Comparison of ENCODE assay signal across 9 mouse cellular contexts in genomic region chr11:69901993-69902392, GRCm38 (mm10). TPM values are rescaled to one million over a fixed set of nuclear protein-coding genes. Genes with fewer than 3 reads are reported as not detected.
DNase-seq lines count a peak whose midpoint lies in the region; ATAC-seq and TF ChIP-seq lines count a peak whose summit lies in the region.
"Had no signal": no experiment of that assay in that cellular context is flagged by ENCODE, and none has a peak within 500 bp of the region (broad histone marks: within the 10 kb centered on the region; RNA-seq: fewer than 3 reads in every experiment).

No protein-coding gene starts in this region.

- in situ Hi-C loops in CH12.LX (cut with MboI; ENCODE audit: low pct_ligation_motif_present, low pct_unique_long_range_greater_than_20kb, low sequenced_read_pairs) = no loop called here

- TF ChIP-seq CTCF in CH12.LX (conservative IDR thresholded peaks at IDR 0.05 in 1 of 2, IDR thresholded peaks at IDR 0.05 in 1 of 2; ENCODE audit: low read depth in 2 of 2, low read length in 2 of 2) = no peak

- under 1% methylated on average over 39 of the region's 39 CpGs for WGBS in heart, embryonic 13.5 days
- under 1% methylated on average over 36 of the region's 39 CpGs for WGBS in limb, embryonic 15.5 days
- 1% methylated on average over 38 of the region's 39 CpGs for WGBS in stomach, embryonic 15.5 days

- no peak for TF ChIP-seq RAD21 in CH12.LX (IDR thresholded peaks at IDR 0.05; ENCODE audit: low read depth, low read length)

- peaks cover 10% of the 10 kb centered on the region for H3K79me2 ChIP-seq in CH12.LX (replicated peaks; ENCODE audit: control insufficient read depth, extremely low read depth, insufficient read depth, poor library complexity, severe bottlenecking)

- TF ChIP-seq EP300 in CH12.LX (IDR thresholded peaks at IDR 0.05; ENCODE audit: low read length) = no peak

- no peak for ATAC-seq in heart, embryonic 13.5 days (ENCODE audit: extremely low read depth, insufficient number of reproducible peaks, low FRiP score, low TSS enrichment)
- ATAC-seq in limb, embryonic 15.5 days (ENCODE audit: insufficient number of reproducible peaks, low FRiP score, low TSS enrichment, low read depth) = no peak
- no peak for ATAC-seq in stomach, embryonic 15.5 days (ENCODE audit: insufficient read depth, low FRiP score, low read depth)

- intact Hi-C loops in left cerebral cortex, postnatal 10 days (cut with DNase I) = no loop called here

- dilution Hi-C loops in CH12.LX (cut with MboI; ENCODE audit: extremely low pct_ligation_motif_present, extremely low pct_unique_long_range_greater_than_20kb, low sequenced_read_pairs) = no loop called here

- H3K9ac ChIP-seq in heart, embryonic 13.5 days = peak overlapping the region; percentile 96
- H3K9ac ChIP-seq in CH12.LX (ENCODE audit: insufficient read depth, low read depth) = peak overlapping the region; percentile 81
- peak overlapping the region; percentile 84 for H3K9ac ChIP-seq in limb, embryonic 15.5 days
- H3K9ac ChIP-seq in stomach, embryonic 15.5 days = peak overlapping the region; percentile 83

- H3K27me3 ChIP-seq in heart, embryonic 13.5 days (replicated peaks) = no peaks in the 10 kb centered on the region
- H3K27me3 ChIP-seq in CH12.LX (replicated peaks) = no peaks in the 10 kb centered on the region
- peaks cover 13% of the 10 kb centered on the region for H3K27me3 ChIP-seq in erythroblast, embryonic 14.5 days (ENCODE audit: control insufficient read depth)
- no peaks in the 10 kb centered on the region for H3K27me3 ChIP-seq in limb, embryonic 15.5 days
- H3K27me3 ChIP-seq in stomach, embryonic 15.5 days (replicated peaks) = no peaks in the 10 kb centered on the region

- no peak for DNase-seq in heart, postnatal 4 days
- no peak for DNase-seq in CH12.LX (ENCODE audit: extremely low read depth)
- DNase-seq in left cerebral cortex, postnatal 10 days (ENCODE audit: extremely low spot score in 1 of 2, low spot score in 2 of 2) = no peak
- no peak for DNase-seq in gastrocnemius, adult 18-20 months (ENCODE audit: low spot score)

- H3K4me1 ChIP-seq in heart, embryonic 13.5 days = peaks cover 41% of the 10 kb centered on the region
- peaks cover 7 to 29% of the 10 kb centered on the region in 2 experiments for H3K4me1 ChIP-seq in CH12.LX (ENCODE audit: control insufficient read depth in 1 of 2, insufficient read depth in 2 of 2)
- H3K4me1 ChIP-seq in erythroblast, embryonic 14.5 days (ENCODE audit: control insufficient read depth) = peaks cover 49% of the 10 kb centered on the region
- peaks cover 23% of the 10 kb centered on the region for H3K4me1 ChIP-seq in limb, embryonic 15.5 days
- H3K4me1 ChIP-seq in stomach, embryonic 15.5 days = peaks cover 25% of the 10 kb centered on the region

- H3K4me3 ChIP-seq in heart, embryonic 13.5 days = peak overlapping the region; percentile 92
- H3K4me3 ChIP-seq in CH12.LX (replicated peaks in 1 of 3; ENCODE audit: low read depth in 2 of 3, low read length in 2 of 3, poor library complexity in 1 of 3) = peak overlapping the region; percentile 70 to 97 (median 82)
- peak overlapping the region; percentile 88 for H3K4me3 ChIP-seq in erythroblast, embryonic 14.5 days (replicated peaks)
- H3K4me3 ChIP-seq in limb, embryonic 15.5 days = peak overlapping the region; percentile 86
- peak overlapping the region; percentile 84 for H3K4me3 ChIP-seq in stomach, embryonic 15.5 days (replicated peaks)

- H3K36me3 ChIP-seq in heart, embryonic 13.5 days = peaks cover 41% of the 10 kb centered on the region
- H3K36me3 ChIP-seq in CH12.LX (replicated peaks in 1 of 2; ENCODE audit: control insufficient read depth in 1 of 2, insufficient read depth in 1 of 2, low read length in 1 of 2) = peaks cover 35 to 38% of the 10 kb centered on the region in 2 experiments
- H3K36me3 ChIP-seq in erythroblast, embryonic 14.5 days (ENCODE audit: control insufficient read depth) = peaks cover 42% of the 10 kb centered on the region
- H3K36me3 ChIP-seq in limb, embryonic 15.5 days = peaks cover 38% of the 10 kb centered on the region
- H3K36me3 ChIP-seq in stomach, embryonic 15.5 days = peaks cover 28% of the 10 kb centered on the region

- H3K9me3 ChIP-seq in heart, embryonic 13.5 days = no peaks in the 10 kb centered on the region
- no peaks in the 10 kb centered on the region for H3K9me3 ChIP-seq in CH12.LX (replicated peaks; ENCODE audit: low read length)
- H3K9me3 ChIP-seq in erythroblast, embryonic 14.5 days (ENCODE audit: control insufficient read depth, low read length) = no peaks in the 10 kb centered on the region
- no peaks in the 10 kb centered on the region for H3K9me3 ChIP-seq in limb, embryonic 15.5 days
- no peaks in the 10 kb centered on the region for H3K9me3 ChIP-seq in stomach, embryonic 15.5 days

- peak overlapping the region; percentile 88 for H3K4me2 ChIP-seq in heart, embryonic 13.5 days
- H3K4me2 ChIP-seq in CH12.LX (ENCODE audit: insufficient read depth, low read depth, poor library complexity, severe bottlenecking) = peak overlapping the region; percentile 89
- peak overlapping the region; percentile 91 for H3K4me2 ChIP-seq in limb, embryonic 15.5 days
- peak overlapping the region; percentile 95 for H3K4me2 ChIP-seq in stomach, embryonic 15.5 days

- peak overlapping the region; percentile 99 for H3K27ac ChIP-seq in heart, embryonic 13.5 days (replicated peaks)
- peak overlapping the region; percentile 50 for H3K27ac ChIP-seq in CH12.LX (ENCODE audit: insufficient read depth, low read depth)
- peak overlapping the region; percentile 98 for H3K27ac ChIP-seq in limb, embryonic 15.5 days
- peak overlapping the region; percentile 97 for H3K27ac ChIP-seq in stomach, embryonic 15.5 days

- no peak for TF ChIP-seq POLR2A in CH12.LX (IDR thresholded peaks at IDR 0.05; ENCODE audit: low read depth, low read length)

TF ChIP-seq in CH12.LX, 34 proteins besides CTCF, POLR2A, EP300 and RAD21 (continues in another document):
- TF ChIP-seq MAZ (IDR thresholded peaks at IDR 0.05; ENCODE audit: low read depth, low read length) (no peak), TBP (conservative IDR thresholded peaks at IDR 0.05; ENCODE audit: low read depth, low read length) (no peak), TCF12 (IDR thresholded peaks at IDR 0.05; ENCODE audit: low read depth, low read length) (no peak)

RNA-seq across cellular contexts. Expression of gene Neurl4, which starts 1.1 kb away (rescaled TPM):
- 7.8 and 8.1 TPM in 2 replicates for polyA plus RNA-seq in heart, embryonic 13.5 days (2015; fragmentation: Nextera tagmentation; extraction: Ambion mirVana)
- total RNA-seq in heart, postnatal 4 days (2021) = 10 to 100 TPM; 45.8 to 48.5 TPM
- total RNA-seq in CH12.LX (2012; rRNA removed) = 51.0 and 56.1 TPM in 2 replicates
- 21.4 and 22.9 TPM in 2 replicates for total RNA-seq in CH12.LX (2014; rRNA removed)
- 40.1 and 46.2 TPM in 2 replicates for polyA plus RNA-seq in CH12.LX (2012; ENCODE audit: insufficient read length, low read depth)
- 5.0 and 5.1 TPM in 2 replicates for polyA plus RNA-seq in erythroblast, embryonic 14.5 days (2012)
- polyA plus RNA-seq in limb, embryonic 15.5 days (2015; fragmentation: Nextera tagmentation; extraction: Ambion mirVana) = 7.1 and 7.3 TPM in 2 replicates
- polyA plus RNA-seq in stomach, embryonic 15.5 days (2015; fragmentation: Nextera tagmentation; extraction: Ambion mirVana) = 7.2 and 8.0 TPM in 2 replicates
- 100 to 1,000 TPM; 126 to 129 TPM for total RNA-seq in left cerebral cortex, postnatal 10 days (2021)
- total RNA-seq in gastrocnemius, adult 18-20 months (2021) = 10 to 100 TPM; 25.9 to 27.4 TPM

RNA-seq across cellular contexts. Expression of gene 2810408A11Rik, which starts 1.2 kb away (rescaled TPM):
- polyA plus RNA-seq in heart, embryonic 13.5 days (2015; fragmentation: Nextera tagmentation; extraction: Ambion mirVana) = 4.0 and 4.1 TPM in 2 replicates
- 1 to 10 TPM; 5.2 to 6.2 TPM for total RNA-seq in heart, postnatal 4 days (2021)
- total RNA-seq in CH12.LX (2012; rRNA removed) (0.34 and 0.59 TPM in 2 replicates), CH12.LX (2014; rRNA removed) (0.35 and 0.86 TPM in 2 replicates)
- 0.33 and 0.41 TPM in 2 replicates for polyA plus RNA-seq in CH12.LX (2012; ENCODE audit: insufficient read length, low read depth)
- polyA plus RNA-seq in erythroblast, embryonic 14.5 days (2012) = 0.14 and 0.18 TPM in 2 replicates
- 7.6 and 8.4 TPM in 2 replicates for polyA plus RNA-seq in limb, embryonic 15.5 days (2015; fragmentation: Nextera tagmentation; extraction: Ambion mirVana)
- polyA plus RNA-seq in stomach, embryonic 15.5 days (2015; fragmentation: Nextera tagmentation; extraction: Ambion mirVana) = 7.5 and 10.4 TPM in 2 replicates
- 1 to 10 TPM; 1.8 TPM for total RNA-seq in left cerebral cortex, postnatal 10 days (2021)
- under 1 TPM; 0.24 to 0.25 TPM for total RNA-seq in gastrocnemius, adult 18-20 months (2021)

RNA-seq across cellular contexts. Expression of gene Acap1, which starts 6.7 kb away (rescaled TPM):
- 7.0 and 8.2 TPM in 2 replicates for polyA plus RNA-seq in heart, embryonic 13.5 days (2015; fragmentation: Nextera tagmentation; extraction: Ambion mirVana)
- 1 to 10 TPM; 2.8 to 3.2 TPM for total RNA-seq in heart, postnatal 4 days (2021)
- total RNA-seq in CH12.LX (2012; rRNA removed) = 38.9 and 39.6 TPM in 2 replicates
- total RNA-seq in CH12.LX (2014; rRNA removed) = 58.2 and 66.2 TPM in 2 replicates
- polyA plus RNA-seq in CH12.LX (2012; ENCODE audit: insufficient read length, low read depth) = 66.7 and 70.9 TPM in 2 replicates
- 0.23 and 0.37 TPM in 2 replicates for polyA plus RNA-seq in erythroblast, embryonic 14.5 days (2012)
- polyA plus RNA-seq in limb, embryonic 15.5 days (2015; fragmentation: Nextera tagmentation; extraction: Ambion mirVana) = 2.7 and 3.1 TPM in 2 replicates
- polyA plus RNA-seq in stomach, embryonic 15.5 days (2015; fragmentation: Nextera tagmentation; extraction: Ambion mirVana) = 5.0 and 6.1 TPM in 2 replicates
- total RNA-seq in left cerebral cortex, postnatal 10 days (2021) = under 1 TPM; 0.15 to 0.26 TPM
- under 1 TPM; 0.21 to 0.30 TPM for total RNA-seq in gastrocnemius, adult 18-20 months (2021)
- total RNA-seq: layer of hippocampus, postnatal 36 days had no signal

RNA-seq across cellular contexts. Expression of gene Gps2, which starts 11.7 kb away (rescaled TPM):
- polyA plus RNA-seq in heart, embryonic 13.5 days (2015; fragmentation: Nextera tagmentation; extraction: Ambion mirVana) = 45.0 and 52.2 TPM in 2 replicates
- 10 to 100 TPM; 29.6 to 33.0 TPM for total RNA-seq in heart, postnatal 4 days (2021)
- total RNA-seq in CH12.LX (2012; rRNA removed) (29.4 and 35.9 TPM in 2 replicates), CH12.LX (2014; rRNA removed) (25.0 and 27.4 TPM in 2 replicates)
- 69.2 and 73.6 TPM in 2 replicates for polyA plus RNA-seq in CH12.LX (2012; ENCODE audit: insufficient read length, low read depth)
- 90.4 and 109 TPM in 2 replicates for polyA plus RNA-seq in erythroblast, embryonic 14.5 days (2012)
- 71.5 and 77.1 TPM in 2 replicates for polyA plus RNA-seq in limb, embryonic 15.5 days (2015; fragmentation: Nextera tagmentation; extraction: Ambion mirVana)
- 66.2 and 69.1 TPM in 2 replicates for polyA plus RNA-seq in stomach, embryonic 15.5 days (2015; fragmentation: Nextera tagmentation; extraction: Ambion mirVana)
- 10 to 100 TPM; 24.8 to 25.7 TPM for total RNA-seq in left cerebral cortex, postnatal 10 days (2021)
- 10 to 100 TPM; 50.8 to 55.8 TPM for total RNA-seq in gastrocnemius, adult 18-20 months (2021)

RNA-seq across cellular contexts. Expression of gene Eif5a, which starts 19.8 kb away (rescaled TPM):
- 1,157 and 1,215 TPM in 2 replicates for polyA plus RNA-seq in heart, embryonic 13.5 days (2015; fragmentation: Nextera tagmentation; extraction: Ambion mirVana)
- 100 to 1,000 TPM; 550 to 556 TPM for total RNA-seq in heart, postnatal 4 days (2021)
- 1,419 and 1,651 TPM in 2 replicates for total RNA-seq in CH12.LX (2012; rRNA removed)
- total RNA-seq in CH12.LX (2014; rRNA removed) = 2,535 and 2,729 TPM in 2 replicates
- polyA plus RNA-seq in CH12.LX (2012; ENCODE audit: insufficient read length, low read depth) = 3,314 and 3,421 TPM in 2 replicates
- 295 and 310 TPM in 2 replicates for polyA plus RNA-seq in erythroblast, embryonic 14.5 days (2012)
- polyA plus RNA-seq in limb, embryonic 15.5 days (2015; fragmentation: Nextera tagmentation; extraction: Ambion mirVana) = 1,601 and 1,681 TPM in 2 replicates
- polyA plus RNA-seq in stomach, embryonic 15.5 days (2015; fragmentation: Nextera tagmentation; extraction: Ambion mirVana) = 1,591 and 1,597 TPM in 2 replicates
- total RNA-seq in left cerebral cortex, postnatal 10 days (2021) = 100 to 1,000 TPM; 525 to 535 TPM
- 100 to 1,000 TPM; 408 to 425 TPM for total RNA-seq in gastrocnemius, adult 18-20 months (2021)
